ENCODE assay signal across 8 mouse cellular contexts in the genomic region with DNA sequence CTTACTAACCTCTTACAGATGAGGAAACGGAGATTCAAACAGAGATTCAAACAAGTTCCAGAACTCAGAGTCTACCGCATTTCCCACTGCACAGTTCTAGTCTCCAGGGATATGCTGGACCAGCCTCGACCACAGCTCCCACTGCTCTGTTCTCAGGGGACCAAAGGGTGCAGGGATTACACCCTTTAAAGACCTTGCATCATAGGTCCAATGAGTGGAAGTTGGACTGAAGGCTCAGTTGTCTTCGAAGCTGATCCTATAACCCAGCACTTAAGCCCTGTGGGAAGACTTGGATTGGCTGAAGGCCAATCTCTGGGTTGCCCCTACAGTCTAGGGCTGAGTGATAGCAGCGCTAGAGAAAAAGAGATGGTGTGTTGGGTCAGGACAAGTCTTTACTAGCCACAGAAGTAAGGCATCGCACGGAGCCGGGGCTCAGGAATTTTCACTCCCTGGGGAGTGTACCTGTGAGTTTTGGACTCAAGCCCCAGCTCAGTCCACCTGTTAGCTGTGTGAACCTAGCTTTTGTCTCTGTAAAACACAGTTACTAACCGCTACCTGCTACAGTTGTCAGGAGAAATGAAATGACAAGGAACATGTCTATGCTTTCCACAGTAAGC. TPM values are rescaled to one million over a fixed set of nuclear protein-coding genes. Genes with fewer than 3 reads are reported as not detected.
DNase-seq lines count a peak whose midpoint lies in the region; ATAC-seq and TF ChIP-seq lines count a peak whose summit lies in the region.

No protein-coding gene starts in this region.

- 77% methylated on average over 9 of the region's 9 CpGs for WGBS in kidney, postnatal 0 days
- 81% methylated on average over 9 of the region's 9 CpGs for WGBS in embryonic facial prominence, embryonic 12.5 days
- WGBS in hindbrain, embryonic 16.5 days, result 88% methylated on average over 9 of the region's 9 CpGs
- 88% methylated on average over 9 of the region's 9 CpGs for WGBS in midbrain, embryonic 15.5 days

- H3K4me1 ChIP-seq in kidney, postnatal 0 days (replicated peaks; ENCODE audit: insufficient read depth, low read length), result peaks cover 17% of the 10 kb centered on the region; the same call in 1 of the 2 replicates
- peaks cover 16% of the 10 kb centered on the region for H3K4me1 ChIP-seq in embryonic facial prominence, embryonic 12.5 days
- peaks cover 16% of the 10 kb centered on the region for H3K4me1 ChIP-seq in hindbrain, embryonic 16.5 days (ENCODE audit: control insufficient read depth, insufficient read depth, low read depth, low read length)
- H3K4me1 ChIP-seq in midbrain, embryonic 15.5 days, result peaks cover 26% of the 10 kb centered on the region

- H3K9ac ChIP-seq in kidney, postnatal 0 days (ENCODE audit: low read depth, low read length), result peak overlapping the region; percentile 83
- H3K9ac ChIP-seq in embryonic facial prominence, embryonic 12.5 days, result peak overlapping the region; percentile 36; the same call in 1 of the 2 replicates
- H3K9ac ChIP-seq in hindbrain, embryonic 16.5 days (ENCODE audit: low read depth, low read length), result peak overlapping the region; percentile 97
- H3K9ac ChIP-seq in midbrain, embryonic 15.5 days, result 0 out of 2 replicates have a peak overlapping the region, but pooled peaks have one; percentile 98

- no peak for TF ChIP-seq CTCF in kidney, postnatal 0 days (IDR thresholded peaks at IDR 0.05; ENCODE audit: low read depth)

- peak overlapping the region; percentile 74; the same call in 1 of the 2 replicates for H3K4me3 ChIP-seq in kidney, postnatal 0 days (replicated peaks; ENCODE audit: low read depth, low read length)
- H3K4me3 ChIP-seq in embryonic facial prominence, embryonic 12.5 days, result peak overlapping the region; percentile 90
- H3K4me3 ChIP-seq in hindbrain, embryonic 16.5 days (ENCODE audit: low read length), result peak overlapping the region; percentile 94
- H3K4me3 ChIP-seq in midbrain, embryonic 15.5 days, result peak overlapping the region; percentile 94

- peak overlapping the region; percentile 95; the same call in 1 of the 2 replicates for H3K27ac ChIP-seq in kidney, postnatal 0 days
- H3K27ac ChIP-seq in embryonic facial prominence, embryonic 12.5 days, result no peak overlapping the region
- no peak overlapping the region for H3K27ac ChIP-seq in hindbrain, embryonic 16.5 days (ENCODE audit: low read depth, low read length)
- no peak overlapping the region for H3K27ac ChIP-seq in midbrain, embryonic 15.5 days

- peaks cover 38% of the 10 kb centered on the region for H3K36me3 ChIP-seq in kidney, postnatal 0 days (ENCODE audit: insufficient read depth, low read length)
- H3K36me3 ChIP-seq in embryonic facial prominence, embryonic 12.5 days, result peaks cover 44% of the 10 kb centered on the region
- peaks cover 28% of the 10 kb centered on the region for H3K36me3 ChIP-seq in hindbrain, embryonic 16.5 days (ENCODE audit: control insufficient read depth, insufficient read depth, low read length)
- peaks cover 34% of the 10 kb centered on the region for H3K36me3 ChIP-seq in midbrain, embryonic 15.5 days (replicated peaks)

- H3K9me3 ChIP-seq in kidney, postnatal 0 days (replicated peaks; ENCODE audit: low read length), result no peaks in the 10 kb centered on the region
- H3K9me3 ChIP-seq in embryonic facial prominence, embryonic 12.5 days, result no peaks in the 10 kb centered on the region
- no peaks in the 10 kb centered on the region for H3K9me3 ChIP-seq in hindbrain, embryonic 16.5 days (ENCODE audit: control insufficient read depth, low read length)
- H3K9me3 ChIP-seq in midbrain, embryonic 15.5 days, result no peaks in the 10 kb centered on the region

- no peak for DNase-seq in kidney, postnatal 0 days (ENCODE audit: low spot score)
- DNase-seq in kidney, adult 8-10 months, result no peak
- DNase-seq in cerebellum, postnatal 4 days (ENCODE audit: low spot score in 2 of 2), result no peak

- no peaks in the 10 kb centered on the region for H3K27me3 ChIP-seq in kidney, postnatal 0 days (ENCODE audit: insufficient read depth, low read length)
- H3K27me3 ChIP-seq in embryonic facial prominence, embryonic 12.5 days, result no peaks in the 10 kb centered on the region
- no peaks in the 10 kb centered on the region for H3K27me3 ChIP-seq in hindbrain, embryonic 16.5 days (replicated peaks; ENCODE audit: control insufficient read depth, insufficient read depth, low read length)
- H3K27me3 ChIP-seq in midbrain, embryonic 15.5 days (replicated peaks), result no peaks in the 10 kb centered on the region

- no peak for ATAC-seq in kidney, postnatal 0 days (replicated peaks; ENCODE audit: low FRiP score, low read depth)
- no peak for ATAC-seq in embryonic facial prominence, embryonic 12.5 days (ENCODE audit: insufficient number of reproducible peaks, insufficient read depth, low FRiP score, low TSS enrichment)
- no peak for ATAC-seq in hindbrain, embryonic 16.5 days
- no peak for ATAC-seq in midbrain, embryonic 15.5 days (replicated peaks)
- no peak for ATAC-seq in erythroid progenitor cell, adult 5-6 weeks (replicated peaks; ENCODE audit: low FRiP score, poor library complexity, severe bottlenecking)
- ATAC-seq in megakaryocyte-erythroid progenitor cell, adult 5-6 weeks (replicated peaks; ENCODE audit: low FRiP score, low TSS enrichment, poor library complexity, severe bottlenecking), result no peak

- peak overlapping the region; percentile 92 for H3K4me2 ChIP-seq in kidney, postnatal 0 days (ENCODE audit: low read length)
- peak overlapping the region; percentile 96 for H3K4me2 ChIP-seq in embryonic facial prominence, embryonic 12.5 days (replicated peaks)
- peak overlapping the region; percentile 96 for H3K4me2 ChIP-seq in hindbrain, embryonic 16.5 days (ENCODE audit: low read length)
- H3K4me2 ChIP-seq in midbrain, embryonic 15.5 days, result peak overlapping the region; percentile 94

RNA-seq across cellular contexts. Expression of a gene that starts 1.6 kb away (rescaled TPM):
- polyA plus RNA-seq in kidney, postnatal 0 days (2015; fragmentation: Nextera tagmentation; extraction: Ambion mirVana), result 44.1 and 44.8 TPM in 2 replicates
- 60.2 and 62.6 TPM in 2 replicates for polyA plus RNA-seq in embryonic facial prominence, embryonic 12.5 days (2016; fragmentation: Nextera tagmentation; extraction: Ambion mirVana)
- polyA plus RNA-seq in hindbrain, embryonic 16.5 days (2015; fragmentation: Nextera tagmentation; extraction: Ambion mirVana), result 70.7 and 76.5 TPM in 2 replicates
- 84.3 and 87.0 TPM in 2 replicates for polyA plus RNA-seq in midbrain, embryonic 15.5 days (2015; fragmentation: Nextera tagmentation; extraction: Ambion mirVana)
- 4.7 and 12.6 TPM in 2 replicates for total RNA-seq in erythroid progenitor cell, adult 5-6 weeks (2015; ENCODE audit: low replicate concordance)
- 4.1 and 4.6 TPM in 2 replicates for total RNA-seq in erythroid progenitor cell, adult 5-6 weeks (2017; ENCODE audit: low replicate concordance)
- total RNA-seq in megakaryocyte-erythroid progenitor cell, adult 5-6 weeks (2014; fragmentation: Nextera tagmentation), result 24.8 and 49.2 TPM in 2 replicates
- total RNA-seq in megakaryocyte-erythroid progenitor cell, adult 5-6 weeks (2017), result 11.7 and 11.9 TPM in 2 replicates

RNA-seq across cellular contexts. Expression of a gene that starts 10.7 kb away (rescaled TPM):
- polyA plus RNA-seq in kidney, postnatal 0 days (2015; fragmentation: Nextera tagmentation; extraction: Ambion mirVana), result 0.45 and 0.71 TPM in 2 replicates
- 22.3 and 26.8 TPM in 2 replicates for polyA plus RNA-seq in embryonic facial prominence, embryonic 12.5 days (2016; fragmentation: Nextera tagmentation; extraction: Ambion mirVana)
- polyA plus RNA-seq in hindbrain, embryonic 16.5 days (2015; fragmentation: Nextera tagmentation; extraction: Ambion mirVana), result 0.56 and 14.3 TPM in 2 replicates
- polyA plus RNA-seq in midbrain, embryonic 15.5 days (2015; fragmentation: Nextera tagmentation; extraction: Ambion mirVana), result 0.34 and 0.58 TPM in 2 replicates
- total RNA-seq in erythroid progenitor cell, adult 5-6 weeks (2015; ENCODE audit: low replicate concordance), result 2.2 TPM in 1 of 2 replicates, not detected in the other
- total RNA-seq in erythroid progenitor cell, adult 5-6 weeks (2017; ENCODE audit: low replicate concordance), result not detected in 2 replicates
- total RNA-seq in megakaryocyte-erythroid progenitor cell, adult 5-6 weeks (2014; fragmentation: Nextera tagmentation), result 2.3 TPM in 1 of 2 replicates, not detected in the other
- total RNA-seq in megakaryocyte-erythroid progenitor cell, adult 5-6 weeks (2017), result 0.15 and 0.61 TPM in 2 replicates

RNA-seq across cellular contexts. Expression of a gene that starts 13.6 kb away (rescaled TPM):
- 117 and 134 TPM in 2 replicates for polyA plus RNA-seq in kidney, postnatal 0 days (2015; fragmentation: Nextera tagmentation; extraction: Ambion mirVana)
- polyA plus RNA-seq in embryonic facial prominence, embryonic 12.5 days (2016; fragmentation: Nextera tagmentation; extraction: Ambion mirVana), result 138 and 141 TPM in 2 replicates
- 136 and 137 TPM in 2 replicates for polyA plus RNA-seq in hindbrain, embryonic 16.5 days (2015; fragmentation: Nextera tagmentation; extraction: Ambion mirVana)
- 133 and 137 TPM in 2 replicates for polyA plus RNA-seq in midbrain, embryonic 15.5 days (2015; fragmentation: Nextera tagmentation; extraction: Ambion mirVana)
- total RNA-seq in erythroid progenitor cell, adult 5-6 weeks (2015; ENCODE audit: low replicate concordance), result 23.8 and 28.1 TPM in 2 replicates
- total RNA-seq in erythroid progenitor cell, adult 5-6 weeks (2017; ENCODE audit: low replicate concordance), result 10.7 and 11.6 TPM in 2 replicates
- 128 and 168 TPM in 2 replicates for total RNA-seq in megakaryocyte-erythroid progenitor cell, adult 5-6 weeks (2014; fragmentation: Nextera tagmentation)
- 92.9 and 141 TPM in 2 replicates for total RNA-seq in megakaryocyte-erythroid progenitor cell, adult 5-6 weeks (2017)

RNA-seq across cellular contexts. Expression of a gene that starts 29.7 kb away (rescaled TPM):
- polyA plus RNA-seq in kidney, postnatal 0 days (2015; fragmentation: Nextera tagmentation; extraction: Ambion mirVana), result 30.2 and 30.3 TPM in 2 replicates
- 62.9 and 64.0 TPM in 2 replicates for polyA plus RNA-seq in embryonic facial prominence, embryonic 12.5 days (2016; fragmentation: Nextera tagmentation; extraction: Ambion mirVana)
- 48.1 and 59.7 TPM in 2 replicates for polyA plus RNA-seq in hindbrain, embryonic 16.5 days (2015; fragmentation: Nextera tagmentation; extraction: Ambion mirVana)
- 75.9 and 83.6 TPM in 2 replicates for polyA plus RNA-seq in midbrain, embryonic 15.5 days (2015; fragmentation: Nextera tagmentation; extraction: Ambion mirVana)
- total RNA-seq in erythroid progenitor cell, adult 5-6 weeks (2015; ENCODE audit: low replicate concordance), result 94.7 and 95.1 TPM in 2 replicates
- total RNA-seq in erythroid progenitor cell, adult 5-6 weeks (2017; ENCODE audit: low replicate concordance), result 71.8 and 75.6 TPM in 2 replicates
- total RNA-seq in megakaryocyte-erythroid progenitor cell, adult 5-6 weeks (2014; fragmentation: Nextera tagmentation), result 162 and 199 TPM in 2 replicates
- total RNA-seq in megakaryocyte-erythroid progenitor cell, adult 5-6 weeks (2017), result 28.4 and 42.7 TPM in 2 replicates

RNA-seq across cellular contexts. Expression of a gene that starts 45.0 kb away (rescaled TPM):
- polyA plus RNA-seq in kidney, postnatal 0 days (2015; fragmentation: Nextera tagmentation; extraction: Ambion mirVana), result 29.7 and 31.7 TPM in 2 replicates
- 35.3 and 36.7 TPM in 2 replicates for polyA plus RNA-seq in embryonic facial prominence, embryonic 12.5 days (2016; fragmentation: Nextera tagmentation; extraction: Ambion mirVana)
- polyA plus RNA-seq in hindbrain, embryonic 16.5 days (2015; fragmentation: Nextera tagmentation; extraction: Ambion mirVana), result 23.1 and 26.0 TPM in 2 replicates
- polyA plus RNA-seq in midbrain, embryonic 15.5 days (2015; fragmentation: Nextera tagmentation; extraction: Ambion mirVana), result 26.0 and 28.7 TPM in 2 replicates
- total RNA-seq in erythroid progenitor cell, adult 5-6 weeks (2015; ENCODE audit: low replicate concordance), result 4.3 and 8.0 TPM in 2 replicates
- total RNA-seq in erythroid progenitor cell, adult 5-6 weeks (2017; ENCODE audit: low replicate concordance), result 1.4 and 7.2 TPM in 2 replicates
- total RNA-seq in megakaryocyte-erythroid progenitor cell, adult 5-6 weeks (2014; fragmentation: Nextera tagmentation), result 10.2 and 13.9 TPM in 2 replicates
- 11.5 and 14.0 TPM in 2 replicates for total RNA-seq in megakaryocyte-erythroid progenitor cell, adult 5-6 weeks (2017)

Comparison
In these comparisons a context has a peak if more than half of its experiments do, and no peak if none do; other contexts are left out.
1. H3K9ac ChIP-seq: peak in every context shown above with its lines; median percentile 98 in midbrain, embryonic 15.5 days; 97 in hindbrain, embryonic 16.5 days; 83 in kidney, postnatal 0 days; 36 in embryonic facial prominence, embryonic 12.5 days.